ENCODE assay signal across 21 mouse cellular contexts in the genomic region with DNA sequence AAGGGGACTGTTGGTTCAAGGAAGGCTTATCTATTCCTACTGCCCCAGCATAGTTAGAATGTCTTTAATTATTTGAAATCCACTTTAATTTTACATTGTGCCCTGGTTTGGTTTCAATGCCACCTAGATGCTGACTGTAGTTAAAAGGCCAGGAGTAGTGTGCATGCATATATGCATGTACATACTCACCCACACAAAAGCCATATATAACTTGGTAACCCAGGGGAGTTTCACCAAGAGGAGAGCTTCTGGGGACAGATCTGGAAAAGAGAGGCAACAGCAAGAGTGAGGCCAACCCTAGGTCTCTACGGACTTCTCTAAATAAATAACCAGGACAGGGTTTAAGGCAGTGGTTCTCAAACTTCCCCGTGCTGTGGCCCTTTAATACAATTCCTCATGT.
"Had no signal": no experiment of that assay in that cellular context is flagged by ENCODE, and none has a peak within 500 bp of the region (broad histone marks: within the 10 kb centered on the region; RNA-seq: fewer than 3 reads in every experiment).

No protein-coding gene starts in this region.

- DNase-seq: cerebellum, adult 8-10 months; cerebellum, adult 9-10 months; cerebellum, adult 9-11 months; cerebellum, postnatal 10 days; cerebellum, postnatal 14 days; cerebellum, postnatal 25 days; cerebellum, postnatal 36 days; embryo, embryonic 11 days; forebrain, postnatal 0 days; gastrocnemius, adult 2 months; gastrocnemius, postnatal 10 days; gastrocnemius, postnatal 14 days; gastrocnemius, postnatal 25 days; gastrocnemius, postnatal 36 days; heart, adult 11 months; heart, adult 18-20 months; heart, adult 2 months had no signal

- ATAC-seq: forebrain, embryonic 13.5 days; forebrain, embryonic 14.5 days; forebrain, embryonic 15.5 days; forebrain, embryonic 16.5 days; forebrain, postnatal 0 days had no signal
